Mouse (Mus musculus) brain, embryonic 14.5 days (tissue): ENCODE measurements around the gene Idh2. TPM values are rescaled to one million over a fixed set of nuclear protein-coding genes. Genes with fewer than 3 reads are reported as not detected.

Experiments used
- DNase-seq: peaks from one replicate; pipeline ENCODE4 v3.0.0-alpha.2; 2011; ENCODE audit warnings: low read depth
- CTCF ChIP-seq: fragments of 200-500 bp; IDR thresholded peaks from 2 replicates; pipeline ENCODE4 v1.5.1; 2012; ENCODE audit warnings: inconsistent platforms, mild to moderate bottlenecking, moderate library complexity, borderline replicate concordance; ENCODE audit not compliant: insufficient read depth, insufficient read length; ENCODE audit errors: extremely low read depth
- POLR2A ChIP-seq: fragments of 200-500 bp; IDR thresholded peaks from 2 replicates; pipeline ENCODE4 v1.6.1; 2012; ENCODE audit warnings: mild to moderate bottlenecking, inconsistent platforms, borderline replicate concordance; ENCODE audit not compliant: poor library complexity, insufficient read depth, insufficient read length, severe bottlenecking; ENCODE audit errors: extremely low read depth
- polyA plus RNA-seq: library from polyadenylated mRNA; depleted of rRNA; stranded (reverse); fragments of >200 nt; gene quantifications from 2 replicates; pipeline ENCODE4 v1.2.3, GENCODE M21; 2012; rRNA removed

Gene Idh2
- polyA plus RNA-seq, 1 experiment, result 230 TPM

DNA sequence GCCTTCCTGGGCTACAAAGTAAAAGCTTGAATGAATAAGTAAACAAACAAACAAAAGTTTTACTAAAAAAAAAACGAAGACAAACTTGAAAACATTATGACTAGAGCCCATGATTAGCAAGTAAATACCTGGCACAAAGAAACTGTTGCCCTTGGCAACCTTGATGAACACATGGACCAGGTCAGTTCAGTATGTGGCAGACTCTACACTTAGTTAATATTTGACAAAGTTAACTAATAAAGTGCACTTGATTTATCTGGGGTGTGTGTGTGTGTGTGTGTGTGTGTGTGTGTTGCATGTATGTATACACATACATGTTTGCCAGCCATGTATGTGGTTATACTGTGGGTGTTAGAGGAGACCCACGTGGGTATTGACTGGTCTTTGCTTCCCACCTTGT, 65.4 kb downstream of the Idh2 start:
- TF ChIP-seq CTCF (no peak), POLR2A (no peak)

GRCm38 (mm10) chr7:80047041-80047440, 68.2 kb downstream of the Idh2 start:
- DNase-seq, result no peak
- TF ChIP-seq POLR2A, result no peak
- no peak for TF ChIP-seq CTCF

More for the DNA sequence above, 65.4 kb downstream of the Idh2 start:
- DNase-seq, result no peak

Other genes starting within 250 kb of the Idh2 start
- gene Ap3s2, start 194.7 kb downstream of the Idh2 start, polyA plus RNA-seq, result 56.0 and 58.4 TPM in 2 replicates
- gene Arpin, start 180.0 kb downstream of the Idh2 start, polyA plus RNA-seq, result 10.0 and 13.7 TPM in 2 replicates
- gene Zfp710, start 90.6 kb downstream of the Idh2 start, polyA plus RNA-seq, result 34.8 and 36.1 TPM in 2 replicates
- 14.7 and 23.6 TPM in 2 replicates for gene Sema4b, start 71.4 kb upstream of the Idh2 start, polyA plus RNA-seq
- 25.7 and 31.1 TPM in 2 replicates for gene Cib1, start 117.4 kb upstream of the Idh2 start, polyA plus RNA-seq
- 2.3 and 3.4 TPM in 2 replicates for gene Gdpgp1, start 117.5 kb upstream of the Idh2 start, polyA plus RNA-seq
- gene Ttll13, start 131.0 kb upstream of the Idh2 start, polyA plus RNA-seq, result 0.79 and 1.2 TPM in 2 replicates
- gene Ngrn, start 145.8 kb upstream of the Idh2 start, polyA plus RNA-seq, result 50.9 and 65.2 TPM in 2 replicates
- gene Vps33b, start 154.3 kb upstream of the Idh2 start, polyA plus RNA-seq, result 25.5 and 34.0 TPM in 2 replicates
- 37.3 and 62.3 TPM in 2 replicates for gene Prc1, start 179.1 kb upstream of the Idh2 start, polyA plus RNA-seq
- gene Rccd1, start 209.1 kb upstream of the Idh2 start, polyA plus RNA-seq, result 22.2 and 30.1 TPM in 2 replicates
- 73.6 and 85.0 TPM in 2 replicates for gene Unc45a, start 225.6 kb upstream of the Idh2 start, polyA plus RNA-seq
- gene Hddc3, start 227.7 kb upstream of the Idh2 start, polyA plus RNA-seq, result 45.0 and 61.4 TPM in 2 replicates